Mouse (Mus musculus): ENCODE data around the gene Slco3a1. TPM values are rescaled to one million over a fixed set of nuclear protein-coding genes. Genes with fewer than 3 reads are reported as not detected.

Slco3a1 gene
- polyA plus RNA-seq, 1 experiment = 44.9 TPM

GRCm38 (mm10) chr7:74519386-74519785 lies 35.2 kb downstream of the Slco3a1 start:
- DNase-seq = peak; percentile 51
- no peak for TF ChIP-seq CTCF (conservative IDR thresholded peaks at IDR 0.05; ENCODE audit: insufficient read depth, insufficient read length, low read depth, low read length)
- TF ChIP-seq POLR2A (IDR thresholded peaks at IDR 0.05; ENCODE audit: low read depth, low read length) = no peak
- 57% methylated on average over 6 of the region's 6 CpGs for WGBS
- Histone ChIP-seq H3K4me3 (ENCODE audit: insufficient read depth, low read depth, low read length) (no peak overlapping the region), H3K4me1 (ENCODE audit: control insufficient read depth, insufficient read depth, low read length) (peaks cover 9% of the 10 kb centered on the region; the same call in 1 of the 2 replicates), H3K36me3 (ENCODE audit: control insufficient read depth, insufficient read depth, low read length) (no peaks in the 10 kb centered on the region), H3K27me3 (replicated peaks; ENCODE audit: control insufficient read depth, insufficient read depth, low read length) (no peaks in the 10 kb centered on the region), H3K27ac (ENCODE audit: insufficient read depth, low read depth, low read length) (no peak overlapping the region)

- no peak for TF ChIP-seq POLR2A (IDR thresholded peaks at IDR 0.05; ENCODE audit: low read depth, low read length)
- no peak for TF ChIP-seq CTCF (conservative IDR thresholded peaks at IDR 0.05; ENCODE audit: insufficient read depth, insufficient read length, low read depth, low read length)
- Histone ChIP-seq H3K27me3 (replicated peaks; ENCODE audit: control insufficient read depth, insufficient read depth, low read length) (no peaks in the 10 kb centered on the region), H3K4me3 (ENCODE audit: insufficient read depth, low read depth, low read length) (no peak overlapping the region), H3K4me1 (ENCODE audit: control insufficient read depth, insufficient read depth, low read length) (peaks cover 9% of the 10 kb centered on the region; the same call in 1 of the 2 replicates), H3K36me3 (ENCODE audit: control insufficient read depth, insufficient read depth, low read length) (no peaks in the 10 kb centered on the region), H3K27ac (ENCODE audit: insufficient read depth, low read depth, low read length) (no peak overlapping the region)
- WGBS = 92% methylated on average over 1 of the region's 1 CpGs
- DNase-seq = no peak
Observed at GRCm38 (mm10) chr7:74518776-74519175, 35.8 kb downstream of the Slco3a1 start.

- Histone ChIP-seq H3K27ac (ENCODE audit: insufficient read depth, low read depth, low read length) (no peak overlapping the region), H3K36me3 (ENCODE audit: control insufficient read depth, insufficient read depth, low read length) (no peaks in the 10 kb centered on the region), H3K4me3 (ENCODE audit: insufficient read depth, low read depth, low read length) (no peak overlapping the region), H3K27me3 (replicated peaks; ENCODE audit: control insufficient read depth, insufficient read depth, low read length) (no peaks in the 10 kb centered on the region), H3K4me1 (ENCODE audit: control insufficient read depth, insufficient read depth, low read length) (peaks cover 9% of the 10 kb centered on the region; the same call in 1 of the 2 replicates)
- WGBS = 75% methylated on average over 5 of the region's 5 CpGs
- TF ChIP-seq CTCF (conservative IDR thresholded peaks at IDR 0.05; ENCODE audit: insufficient read depth, insufficient read length, low read depth, low read length) (no peak), POLR2A (IDR thresholded peaks at IDR 0.05; ENCODE audit: low read depth, low read length) (no peak)
- DNase-seq = no peak
Observed at GRCm38 (mm10) chr7:74518255-74518654, 36.3 kb downstream of the Slco3a1 start.

GRCm38 (mm10) chr7:74510676-74511075 lies 43.9 kb downstream of the Slco3a1 start:
- Histone ChIP-seq H3K27ac (ENCODE audit: insufficient read depth, low read depth, low read length) (no peak overlapping the region), H3K4me3 (ENCODE audit: insufficient read depth, low read depth, low read length) (no peak overlapping the region), H3K27me3 (replicated peaks; ENCODE audit: control insufficient read depth, insufficient read depth, low read length) (no peaks in the 10 kb centered on the region), H3K36me3 (ENCODE audit: control insufficient read depth, insufficient read depth, low read length) (no peaks in the 10 kb centered on the region), H3K4me1 (ENCODE audit: control insufficient read depth, insufficient read depth, low read length) (peaks cover 6% of the 10 kb centered on the region)
- DNase-seq = no peak
- TF ChIP-seq CTCF (conservative IDR thresholded peaks at IDR 0.05; ENCODE audit: insufficient read depth, insufficient read length, low read depth, low read length) (no peak), POLR2A (IDR thresholded peaks at IDR 0.05; ENCODE audit: low read depth, low read length) (no peak)
- 52% methylated on average over 1 of the region's 1 CpGs for WGBS

GRCm38 (mm10) chr7:74508205-74508604 lies 46.4 kb downstream of the Slco3a1 start:
- Histone ChIP-seq H3K4me1 (ENCODE audit: control insufficient read depth, insufficient read depth, low read length) (peaks cover 6% of the 10 kb centered on the region), H3K27ac (ENCODE audit: insufficient read depth, low read depth, low read length) (no peak overlapping the region), H3K27me3 (replicated peaks; ENCODE audit: control insufficient read depth, insufficient read depth, low read length) (no peaks in the 10 kb centered on the region), H3K4me3 (ENCODE audit: insufficient read depth, low read depth, low read length) (no peak overlapping the region), H3K36me3 (ENCODE audit: control insufficient read depth, insufficient read depth, low read length) (peaks cover 2% of the 10 kb centered on the region; the same call in 1 of the 2 replicates)
- WGBS = 81% methylated on average over 4 of the region's 4 CpGs
- no peak for DNase-seq
- TF ChIP-seq CTCF (conservative IDR thresholded peaks at IDR 0.05; ENCODE audit: insufficient read depth, insufficient read length, low read depth, low read length) (no peak), POLR2A (IDR thresholded peaks at IDR 0.05; ENCODE audit: low read depth, low read length) (no peak)

GRCm38 (mm10) chr7:74506856-74507255 lies 47.7 kb downstream of the Slco3a1 start:
- Histone ChIP-seq H3K27me3 (replicated peaks; ENCODE audit: control insufficient read depth, insufficient read depth, low read length) (no peaks in the 10 kb centered on the region), H3K36me3 (ENCODE audit: control insufficient read depth, insufficient read depth, low read length) (peaks cover 2% of the 10 kb centered on the region; the same call in 1 of the 2 replicates), H3K27ac (ENCODE audit: insufficient read depth, low read depth, low read length) (no peak overlapping the region), H3K4me1 (ENCODE audit: control insufficient read depth, insufficient read depth, low read length) (peaks cover 6% of the 10 kb centered on the region), H3K4me3 (ENCODE audit: insufficient read depth, low read depth, low read length) (no peak overlapping the region)
- no peak for DNase-seq
- 90% methylated on average over 5 of the region's 5 CpGs for WGBS
- TF ChIP-seq CTCF (conservative IDR thresholded peaks at IDR 0.05; ENCODE audit: insufficient read depth, insufficient read length, low read depth, low read length) = no peak
- TF ChIP-seq POLR2A (IDR thresholded peaks at IDR 0.05; ENCODE audit: low read depth, low read length) = no peak

- Histone ChIP-seq H3K4me3 (ENCODE audit: insufficient read depth, low read depth, low read length) (no peak overlapping the region), H3K27me3 (replicated peaks; ENCODE audit: control insufficient read depth, insufficient read depth, low read length) (no peaks in the 10 kb centered on the region), H3K27ac (ENCODE audit: insufficient read depth, low read depth, low read length) (no peak overlapping the region), H3K4me1 (ENCODE audit: control insufficient read depth, insufficient read depth, low read length) (peaks cover 4% of the 10 kb centered on the region; the same call in 1 of the 2 replicates), H3K36me3 (ENCODE audit: control insufficient read depth, insufficient read depth, low read length) (peaks cover 2% of the 10 kb centered on the region; the same call in 1 of the 2 replicates)
- DNase-seq = no peak
- TF ChIP-seq CTCF (conservative IDR thresholded peaks at IDR 0.05; ENCODE audit: insufficient read depth, insufficient read length, low read depth, low read length) = no peak
- TF ChIP-seq POLR2A (IDR thresholded peaks at IDR 0.05; ENCODE audit: low read depth, low read length) = no peak
- WGBS = 85% methylated on average over 10 of the region's 10 CpGs
Observed at GRCm38 (mm10) chr7:74505635-74506034, 48.9 kb downstream of the Slco3a1 start.
